Mouse (Mus musculus): ENCODE measurements around the gene Slc23a3. TPM values are rescaled to one million over a fixed set of nuclear protein-coding genes. Genes with fewer than 3 reads are reported as not detected.

The Slc23a3 gene
- polyA plus RNA-seq, 1 experiment, result not detected

GRCm38 (mm10) chr1:75136293-75136692, 2.6 kb upstream of the Slc23a3 start:
- H3K9ac ChIP-seq (ENCODE audit: low read depth, poor library complexity, severe bottlenecking), result no peak overlapping the region
- no peaks in the 10 kb centered on the region for H3K4me1 ChIP-seq (ENCODE audit: control insufficient read depth, insufficient read depth, low read length)
- peaks cover 6% of the 10 kb centered on the region; the same call in 1 of the 2 replicates for H3K36me3 ChIP-seq (ENCODE audit: control insufficient read depth, insufficient read depth, low read length, poor library complexity, severe bottlenecking)
- no peaks in the 10 kb centered on the region for H3K9me3 ChIP-seq (replicated peaks; ENCODE audit: control insufficient read depth, insufficient read depth, low read length, poor library complexity, severe bottlenecking)
- H3K4me3 ChIP-seq (ENCODE audit: low read depth, low read length), result no peak overlapping the region
- no peaks in the 10 kb centered on the region for H3K27me3 ChIP-seq (ENCODE audit: control insufficient read depth, insufficient read depth, low read length, poor library complexity, severe bottlenecking)
- H3K27ac ChIP-seq (ENCODE audit: insufficient read depth, low read length), result no peak overlapping the region
- TF ChIP-seq CTCF (IDR thresholded peaks at IDR 0.05; ENCODE audit: low read depth, low read length) (no peak), POLR2A (IDR thresholded peaks at IDR 0.05; ENCODE audit: insufficient read depth, low read length) (no peak), EP300 (IDR thresholded peaks at IDR 0.05; ENCODE audit: insufficient read depth, low read depth, low read length) (no peak)

DNA sequence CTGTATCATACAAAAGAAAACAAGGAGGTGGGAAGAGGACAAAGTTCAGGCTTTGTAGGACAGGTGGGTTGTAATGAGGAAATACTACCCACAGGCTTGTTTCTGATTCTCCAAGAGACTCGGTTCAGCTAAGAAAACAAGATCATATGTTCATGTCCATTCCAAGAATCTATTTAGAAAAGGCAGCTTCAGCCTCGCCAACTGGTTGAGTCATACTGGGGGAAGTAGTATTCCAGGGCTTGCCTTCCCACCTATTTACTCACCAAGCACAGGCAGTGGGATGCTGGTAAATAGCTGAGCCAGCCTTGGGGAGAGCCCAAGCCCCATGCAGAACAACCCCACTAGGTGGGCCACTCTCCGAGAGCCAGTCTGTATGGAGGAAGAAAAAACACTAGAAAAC, 5.0 kb downstream of the Slc23a3 start:
- Histone ChIP-seq H3K4me3 (ENCODE audit: low read depth, low read length) (no peak overlapping the region), H3K27me3 (ENCODE audit: control insufficient read depth, insufficient read depth, low read length, poor library complexity, severe bottlenecking) (no peaks in the 10 kb centered on the region), H3K9ac (ENCODE audit: low read depth, poor library complexity, severe bottlenecking) (no peak overlapping the region), H3K27ac (ENCODE audit: insufficient read depth, low read length) (no peak overlapping the region), H3K9me3 (replicated peaks; ENCODE audit: control insufficient read depth, insufficient read depth, low read length, poor library complexity, severe bottlenecking) (no peaks in the 10 kb centered on the region), H3K36me3 (ENCODE audit: control insufficient read depth, insufficient read depth, low read length, poor library complexity, severe bottlenecking) (no peaks in the 10 kb centered on the region), H3K4me1 (ENCODE audit: control insufficient read depth, insufficient read depth, low read length) (no peaks in the 10 kb centered on the region)
- TF ChIP-seq POLR2A (IDR thresholded peaks at IDR 0.05; ENCODE audit: insufficient read depth, low read length) (no peak), EP300 (IDR thresholded peaks at IDR 0.05; ENCODE audit: insufficient read depth, low read depth, low read length) (no peak), CTCF (IDR thresholded peaks at IDR 0.05; ENCODE audit: low read depth, low read length) (no peak)

DNA sequence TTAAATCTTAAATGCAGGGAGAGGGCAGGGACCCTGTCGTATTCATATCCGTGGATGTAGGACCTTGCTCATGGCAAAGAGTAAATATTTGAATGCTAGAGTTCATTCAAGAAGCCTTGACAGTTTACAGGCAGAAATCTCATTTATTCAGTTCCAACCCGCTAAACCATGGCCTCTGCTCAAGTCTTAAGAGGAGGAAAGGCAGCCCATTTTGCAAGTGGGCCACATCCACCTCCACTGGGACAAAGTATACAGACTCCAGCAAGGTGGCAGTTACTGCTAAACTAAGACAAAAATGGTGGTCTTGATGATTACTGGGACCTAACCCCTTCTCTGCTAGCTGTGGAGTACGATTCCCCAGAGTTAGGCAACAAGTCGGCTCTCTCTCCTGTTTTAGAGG, 8.3 kb downstream of the Slc23a3 start:
- Histone ChIP-seq H3K4me3 (ENCODE audit: low read depth, low read length) (peak overlapping the region; percentile 17; the same call in 1 of the 2 replicates), H3K9me3 (replicated peaks; ENCODE audit: control insufficient read depth, insufficient read depth, low read length, poor library complexity, severe bottlenecking) (no peaks in the 10 kb centered on the region), H3K27me3 (ENCODE audit: control insufficient read depth, insufficient read depth, low read length, poor library complexity, severe bottlenecking) (no peaks in the 10 kb centered on the region), H3K36me3 (ENCODE audit: control insufficient read depth, insufficient read depth, low read length, poor library complexity, severe bottlenecking) (no peaks in the 10 kb centered on the region), H3K9ac (ENCODE audit: low read depth, poor library complexity, severe bottlenecking) (peak overlapping the region; percentile 83), H3K27ac (ENCODE audit: insufficient read depth, low read length) (no peak overlapping the region), H3K4me1 (ENCODE audit: control insufficient read depth, insufficient read depth, low read length) (no peaks in the 10 kb centered on the region)
- TF ChIP-seq CTCF (IDR thresholded peaks at IDR 0.05; ENCODE audit: low read depth, low read length), result no peak
- no peak for TF ChIP-seq EP300 (IDR thresholded peaks at IDR 0.05; ENCODE audit: insufficient read depth, low read depth, low read length)
- TF ChIP-seq POLR2A (IDR thresholded peaks at IDR 0.05; ENCODE audit: insufficient read depth, low read length), result no peak

GRCm38 (mm10) chr1:75124346-75125321, 9.1 kb downstream of the Slc23a3 start, which contains the start of gene Nhej1:
Nhej1 (minus strand) TSS chr1:75125200.
- H3K9me3 ChIP-seq (replicated peaks; ENCODE audit: control insufficient read depth, insufficient read depth, low read length, poor library complexity, severe bottlenecking), result no peaks in the 10 kb centered on the region
- H3K4me1 ChIP-seq (ENCODE audit: control insufficient read depth, insufficient read depth, low read length), result no peaks in the 10 kb centered on the region
- H3K27ac ChIP-seq (ENCODE audit: insufficient read depth, low read length), result peak within 1 kb of the TSS; percentile 82
- TF ChIP-seq POLR2A (IDR thresholded peaks at IDR 0.05; ENCODE audit: insufficient read depth, low read length) (no peak), EP300 (IDR thresholded peaks at IDR 0.05; ENCODE audit: insufficient read depth, low read depth, low read length) (0 out of 2 replicates have a peak, but pooled peaks have one; percentile 15), CTCF (IDR thresholded peaks at IDR 0.05; ENCODE audit: low read depth, low read length) (peak; percentile 71)
- H3K27me3 ChIP-seq (ENCODE audit: control insufficient read depth, insufficient read depth, low read length, poor library complexity, severe bottlenecking), result no peaks in the 10 kb centered on the region
- H3K9ac ChIP-seq (ENCODE audit: low read depth, poor library complexity, severe bottlenecking), result peak within 1 kb of the TSS; percentile 83
- H3K4me3 ChIP-seq (ENCODE audit: low read depth, low read length), result peak within 1 kb of the TSS; percentile 94
- H3K36me3 ChIP-seq (ENCODE audit: control insufficient read depth, insufficient read depth, low read length, poor library complexity, severe bottlenecking), result no peaks in the 10 kb centered on the region

GRCm38 (mm10) chr1:75122211-75122610, 11.5 kb downstream of the Slc23a3 start:
- TF ChIP-seq CTCF (IDR thresholded peaks at IDR 0.05; ENCODE audit: low read depth, low read length), result no peak
- no peak for TF ChIP-seq EP300 (IDR thresholded peaks at IDR 0.05; ENCODE audit: insufficient read depth, low read depth, low read length)
- TF ChIP-seq POLR2A (IDR thresholded peaks at IDR 0.05; ENCODE audit: insufficient read depth, low read length), result no peak
- H3K4me3 ChIP-seq (ENCODE audit: low read depth, low read length), result no peak overlapping the region
- no peaks in the 10 kb centered on the region for H3K4me1 ChIP-seq (ENCODE audit: control insufficient read depth, insufficient read depth, low read length)
- no peaks in the 10 kb centered on the region for H3K36me3 ChIP-seq (ENCODE audit: control insufficient read depth, insufficient read depth, low read length, poor library complexity, severe bottlenecking)
- no peaks in the 10 kb centered on the region for H3K9me3 ChIP-seq (replicated peaks; ENCODE audit: control insufficient read depth, insufficient read depth, low read length, poor library complexity, severe bottlenecking)
- H3K9ac ChIP-seq (ENCODE audit: low read depth, poor library complexity, severe bottlenecking), result no peak overlapping the region
- no peak overlapping the region for H3K27ac ChIP-seq (ENCODE audit: insufficient read depth, low read length)
- no peaks in the 10 kb centered on the region for H3K27me3 ChIP-seq (ENCODE audit: control insufficient read depth, insufficient read depth, low read length, poor library complexity, severe bottlenecking)

Other genes with a start within 250 kb of the Slc23a3 start
- not detected in 2 replicates for gene Fev, start 248.5 kb downstream of the Slc23a3 start, polyA plus RNA-seq (2011; ENCODE audit: insufficient read depth, insufficient read length, low read depth, missing spikeins)
- not detected in 2 replicates for gene Cryba2, start 240.7 kb downstream of the Slc23a3 start, polyA plus RNA-seq (2011; ENCODE audit: insufficient read depth, insufficient read length, low read depth, missing spikeins)
- 0.17 TPM in 1 of 2 replicates, not detected in the other for gene Cfap65, start 198.3 kb downstream of the Slc23a3 start, polyA plus RNA-seq (2011; ENCODE audit: insufficient read depth, insufficient read length, low read depth, missing spikeins)
- 0.24 TPM in 1 of 2 replicates, not detected in the other for gene Ihh, start 182.2 kb downstream of the Slc23a3 start, polyA plus RNA-seq (2011; ENCODE audit: insufficient read depth, insufficient read length, low read depth, missing spikeins)
- 3.7 and 5.1 TPM in 2 replicates for gene Nhej1, start 8.7 kb downstream of the Slc23a3 start, polyA plus RNA-seq (2011; ENCODE audit: insufficient read depth, insufficient read length, low read depth, missing spikeins)
- 20.0 and 23.9 TPM in 2 replicates for gene Cnppd1, start 8.8 kb upstream of the Slc23a3 start, polyA plus RNA-seq (2011; ENCODE audit: insufficient read depth, insufficient read length, low read depth, missing spikeins)
- gene Retreg2, start 8.9 kb upstream of the Slc23a3 start, polyA plus RNA-seq (2011; ENCODE audit: insufficient read depth, insufficient read length, low read depth, missing spikeins), result 21.9 and 22.7 TPM in 2 replicates
- 10.9 and 13.0 TPM in 2 replicates for gene Zfand2b, start 34.8 kb upstream of the Slc23a3 start, polyA plus RNA-seq (2011; ENCODE audit: insufficient read depth, insufficient read length, low read depth, missing spikeins)
- gene Abcb6, start 46.5 kb upstream of the Slc23a3 start, polyA plus RNA-seq (2011; ENCODE audit: insufficient read depth, insufficient read length, low read depth, missing spikeins), result 8.8 and 10.8 TPM in 2 replicates
- 17.0 and 17.4 TPM in 2 replicates for gene Ankzf1, start 58.3 kb upstream of the Slc23a3 start, polyA plus RNA-seq (2011; ENCODE audit: insufficient read depth, insufficient read length, low read depth, missing spikeins)
- gene Atg9a, start 58.3 kb upstream of the Slc23a3 start, polyA plus RNA-seq (2011; ENCODE audit: insufficient read depth, insufficient read length, low read depth, missing spikeins), result 10.3 and 10.6 TPM in 2 replicates
- 5.1 and 10.6 TPM in 2 replicates for gene Glb1l, start 76.9 kb upstream of the Slc23a3 start, polyA plus RNA-seq (2011; ENCODE audit: insufficient read depth, insufficient read length, low read depth, missing spikeins)
- 27.8 and 37.4 TPM in 2 replicates for gene Stk16, start 76.9 kb upstream of the Slc23a3 start, polyA plus RNA-seq (2011; ENCODE audit: insufficient read depth, insufficient read length, low read depth, missing spikeins)
- 97.4 and 113 TPM in 2 replicates for gene Tuba4a, start 86.0 kb upstream of the Slc23a3 start, polyA plus RNA-seq (2011; ENCODE audit: insufficient read depth, insufficient read length, low read depth, missing spikeins)
- gene A630095N17Rik, start 98.2 kb upstream of the Slc23a3 start, polyA plus RNA-seq (2011; ENCODE audit: insufficient read depth, insufficient read length, low read depth, missing spikeins), result not detected in 2 replicates
- gene Dnajb2, start 102.5 kb upstream of the Slc23a3 start, polyA plus RNA-seq (2011; ENCODE audit: insufficient read depth, insufficient read length, low read depth, missing spikeins), result 18.9 and 23.8 TPM in 2 replicates
- gene Ptprn, start 130.6 kb upstream of the Slc23a3 start, polyA plus RNA-seq (2011; ENCODE audit: insufficient read depth, insufficient read length, low read depth, missing spikeins), result 9.1 and 10.1 TPM in 2 replicates
- gene Resp18, start 144.5 kb upstream of the Slc23a3 start, polyA plus RNA-seq (2011; ENCODE audit: insufficient read depth, insufficient read length, low read depth, missing spikeins), result not detected in 2 replicates
- 104 and 105 TPM in 2 replicates for gene Dnpep, start 184.1 kb upstream of the Slc23a3 start, polyA plus RNA-seq (2011; ENCODE audit: insufficient read depth, insufficient read length, low read depth, missing spikeins)
- 18.2 and 23.3 TPM in 2 replicates for gene Des, start 226.4 kb upstream of the Slc23a3 start, polyA plus RNA-seq (2011; ENCODE audit: insufficient read depth, insufficient read length, low read depth, missing spikeins)
- 18.0 and 19.8 TPM in 2 replicates for gene Speg, start 241.4 kb upstream of the Slc23a3 start, polyA plus RNA-seq (2011; ENCODE audit: insufficient read depth, insufficient read length, low read depth, missing spikeins)

Data from ES-Bruce4 (cell line).